Mouse (Mus musculus) ovary, postnatal 36 days (tissue): Measurements from ENCODE around the gene Cnp.
"Not testable (repeated sequence)": the region's sequence is repeated elsewhere in the genome, so short reads cannot be mapped to it uniquely, and the experiment has no call there.

ENCODE experiments used
- DNase-seq: peaks from one replicate; pipeline ENCODE4 v3.0.0; 2022; ENCODE audit warnings: low spot score, mixed read lengths

Gene Cnp

DNA sequence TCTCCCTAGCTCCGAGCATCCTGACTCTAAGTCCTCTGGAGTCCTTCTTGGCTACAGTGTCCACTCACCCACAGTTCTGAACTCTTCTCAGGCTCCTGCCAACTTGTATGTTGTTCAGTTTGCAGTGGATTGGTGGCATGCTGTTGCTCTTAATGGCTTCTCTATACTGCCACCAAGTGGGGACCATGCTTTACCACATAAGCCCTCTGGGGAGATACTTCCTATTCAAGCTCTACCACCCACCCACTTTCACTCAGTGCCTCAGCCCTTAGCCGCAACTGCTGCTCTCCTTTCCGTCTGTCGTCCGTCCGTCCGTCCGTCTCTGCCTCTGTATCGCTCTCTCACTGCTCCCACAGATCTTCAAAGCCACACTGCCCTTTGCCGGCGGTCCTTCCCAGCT, 19.1 kb upstream of the Cnp start:
- DNase-seq = peak; percentile 47

DNA sequence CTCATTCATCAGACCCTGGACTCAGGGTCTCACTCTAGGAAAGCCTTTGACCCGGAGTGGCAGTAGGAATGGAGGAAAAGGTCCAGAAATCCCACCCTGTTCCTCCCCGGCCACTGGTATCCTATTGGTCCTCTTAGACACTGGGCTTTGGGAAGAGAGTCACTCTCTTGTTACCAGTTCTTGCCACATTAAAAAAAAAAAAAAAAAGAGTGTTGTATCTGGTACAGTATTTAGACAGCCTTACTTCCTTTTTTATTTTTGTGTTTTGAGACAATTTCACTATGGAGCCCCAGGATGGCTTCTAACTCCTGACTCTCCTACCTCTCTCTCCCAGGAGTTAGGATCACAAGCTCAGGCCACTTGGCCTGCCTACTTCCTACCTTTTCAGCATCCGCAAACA, 17.1 kb upstream of the Cnp start:
- no peak for DNase-seq

DNA sequence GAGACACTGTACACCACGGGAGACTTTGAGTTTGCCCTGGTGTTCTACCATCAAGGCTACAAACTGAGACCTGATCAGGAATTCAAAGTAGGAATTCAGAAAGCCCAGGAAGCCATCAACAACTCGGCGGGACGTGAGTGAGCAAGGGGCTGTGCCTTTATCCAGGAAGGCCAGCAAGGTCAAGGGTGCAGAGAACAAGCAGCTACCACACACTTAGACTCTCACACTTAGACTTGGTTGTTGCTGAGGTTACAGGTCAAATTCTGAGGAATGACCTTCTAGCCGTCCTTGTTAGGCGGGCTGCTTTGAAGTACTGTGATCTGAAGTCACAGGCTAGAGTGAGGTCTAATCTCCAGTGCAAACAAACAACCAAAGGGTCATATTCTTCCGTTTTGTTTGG, 15.2 kb upstream of the Cnp start:
- DNase-seq = no peak

DNA sequence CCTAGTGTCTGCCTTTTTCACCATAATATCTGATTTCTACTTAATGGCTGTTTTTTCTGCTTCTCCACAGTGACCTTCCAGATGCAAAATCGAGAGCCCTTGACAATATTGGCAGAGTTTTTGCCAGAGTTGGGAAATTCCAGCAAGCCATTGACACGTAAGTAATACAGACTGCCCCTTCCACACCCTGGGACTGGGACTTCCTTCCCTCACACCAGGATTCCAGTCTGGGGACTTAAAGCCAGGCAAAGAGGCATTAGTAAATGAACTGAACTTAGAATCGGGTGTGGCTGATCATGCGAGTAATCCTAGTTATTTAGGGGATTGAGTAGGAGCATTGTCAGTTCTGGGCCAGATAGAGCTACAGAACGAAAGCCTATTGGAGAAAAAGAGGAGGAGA, 13.0 kb upstream of the Cnp start:
- no peak for DNase-seq

- no peak for DNase-seq
Measured at GRCm38 (mm10) chr11:100564297-100564696, 10.4 kb upstream of the Cnp start.

- no peak for DNase-seq
Measured at GRCm38 (mm10) chr11:100564703-100565102, 10.0 kb upstream of the Cnp start.

GRCm38 (mm10) chr11:100567229-100567628, 7.5 kb upstream of the Cnp start:
- DNase-seq = no peak

DNA sequence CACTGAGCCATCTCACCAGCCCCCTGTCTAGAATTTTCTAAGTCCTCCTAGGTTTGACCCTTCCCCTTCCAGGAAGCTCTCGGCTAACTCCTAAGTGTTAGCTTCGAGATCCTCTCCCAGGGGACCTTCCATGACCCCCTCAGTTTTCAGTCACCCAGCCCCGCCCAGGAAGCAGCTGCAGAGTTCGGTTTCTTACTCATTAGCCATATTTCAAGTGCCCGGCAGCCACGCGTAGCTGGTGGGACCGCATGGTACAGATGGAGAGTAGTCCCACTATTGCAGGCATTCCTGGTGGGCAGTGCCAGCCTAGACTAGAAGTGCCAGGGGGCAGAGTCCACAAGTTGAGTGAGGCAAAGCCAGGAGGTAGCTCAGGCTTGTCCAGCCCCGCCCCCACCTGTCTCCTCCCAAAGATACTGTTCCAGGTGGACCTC, 6.9 kb upstream of the Cnp start:
- no peak for DNase-seq

- DNase-seq = no peak
Measured at GRCm38 (mm10) chr11:100568692-100569091, 6.0 kb upstream of the Cnp start.

DNA sequence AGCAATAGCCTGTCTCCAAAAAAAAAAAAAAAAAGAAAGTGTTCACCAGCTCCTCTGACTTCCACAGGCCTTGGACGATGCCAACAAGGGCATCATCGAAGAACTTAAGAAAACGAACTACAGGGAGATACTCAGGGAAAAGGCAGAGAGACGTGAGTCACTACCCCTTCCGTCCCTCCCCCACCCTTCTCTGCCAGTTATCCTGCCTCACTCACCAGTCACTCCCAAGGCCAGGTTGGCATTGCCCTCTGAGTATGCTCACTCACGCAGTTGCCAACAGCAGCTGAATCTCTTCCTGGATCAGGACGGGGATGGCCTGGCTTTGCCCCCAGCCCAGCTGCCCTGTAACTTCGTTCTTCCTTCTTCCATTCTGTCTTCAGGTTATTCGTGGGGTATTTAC, 4.9 kb upstream of the Cnp start:
- no peak for DNase-seq

- peak; percentile 46 for DNase-seq
Measured at GRCm38 (mm10) chr11:100570430-100571201, 4.1 kb upstream of the Cnp start.

GRCm38 (mm10) chr11:100571202-100571567, 3.5 kb upstream of the Cnp start:
- no peak for DNase-seq

DNA sequence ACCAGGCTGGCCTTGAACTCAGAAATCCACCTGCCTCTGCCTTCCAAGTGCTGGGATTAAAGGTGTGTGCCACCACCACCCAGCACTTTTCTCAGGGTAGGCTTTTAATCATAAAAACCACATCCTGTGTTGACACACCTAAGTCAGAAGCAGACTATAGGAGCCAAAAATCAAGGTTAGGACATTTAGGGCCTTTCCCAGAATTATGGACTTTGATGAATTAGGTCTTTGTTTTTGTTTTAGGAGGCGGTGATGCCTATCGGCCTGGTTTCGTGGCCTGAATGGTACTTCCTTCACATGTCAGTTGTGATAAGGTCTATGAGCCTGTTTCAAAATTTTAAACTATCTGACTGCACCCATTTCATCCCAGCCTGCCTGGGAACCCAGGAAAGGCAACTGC, 516 bp upstream of the Cnp start:
- DNase-seq = no peak

- DNase-seq = no peak
Measured at GRCm38 (mm10) chr11:100575484-100575855, 766 bp downstream of the Cnp start.

DNA sequence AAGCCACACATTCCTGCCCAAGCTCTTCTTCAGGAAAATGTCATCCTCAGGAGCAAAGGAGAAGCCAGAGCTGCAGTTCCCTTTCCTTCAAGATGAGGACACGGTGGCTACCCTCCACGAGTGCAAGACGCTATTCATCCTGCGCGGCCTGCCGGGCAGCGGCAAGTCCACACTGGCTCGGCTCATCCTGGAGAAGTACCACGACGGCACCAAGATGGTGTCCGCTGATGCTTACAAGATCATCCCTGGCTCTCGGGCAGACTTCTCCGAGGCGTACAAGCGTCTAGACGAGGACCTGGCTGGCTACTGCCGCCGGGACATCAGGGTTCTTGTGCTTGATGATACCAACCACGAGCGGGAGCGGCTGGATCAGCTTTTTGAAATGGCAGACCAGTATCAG, 1.6 kb downstream of the Cnp start:
- DNase-seq = no peak

DNA sequence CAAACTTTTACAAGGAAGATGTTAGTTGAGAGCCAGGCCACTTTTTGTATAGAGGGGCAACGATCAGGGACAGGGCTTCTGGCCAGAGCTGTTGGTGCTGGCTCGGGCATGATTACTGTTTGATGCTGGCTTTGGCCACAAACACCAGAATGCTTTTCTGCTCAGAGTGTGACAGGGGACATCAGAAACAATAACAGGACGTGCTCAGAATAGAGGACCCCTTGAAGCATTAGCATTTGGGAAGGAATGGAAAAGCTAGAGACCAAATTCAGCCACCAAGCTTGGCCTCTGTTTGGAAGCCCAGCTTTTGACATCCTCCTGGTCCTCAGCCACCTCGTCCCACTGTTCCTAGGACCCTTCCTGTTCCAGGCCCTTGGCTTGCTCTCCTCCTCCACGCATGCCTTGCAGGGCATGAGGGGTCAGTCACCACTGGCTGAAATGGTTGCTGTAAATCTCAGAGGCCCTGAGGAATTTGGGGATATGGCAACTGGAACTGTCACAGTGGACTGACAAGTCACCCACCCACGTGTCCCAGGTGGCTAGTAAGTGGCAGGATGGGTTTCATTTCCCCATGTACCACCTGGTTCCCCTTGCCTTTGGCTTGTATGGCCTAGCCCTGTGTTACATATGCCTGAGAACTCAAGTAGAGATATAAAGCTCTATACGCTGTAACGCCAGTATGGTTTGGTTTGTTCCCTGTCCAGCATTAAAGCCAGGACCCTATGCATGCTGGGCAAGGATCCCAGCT, 3.3 kb downstream of the Cnp start:
- DNase-seq = no peak

- DNase-seq = no peak
Measured at GRCm38 (mm10) chr11:100579116-100579799, 4.6 kb downstream of the Cnp start.

GRCm38 (mm10) chr11:100580275-100580674, 5.6 kb downstream of the Cnp start:
- no peak for DNase-seq

DNA sequence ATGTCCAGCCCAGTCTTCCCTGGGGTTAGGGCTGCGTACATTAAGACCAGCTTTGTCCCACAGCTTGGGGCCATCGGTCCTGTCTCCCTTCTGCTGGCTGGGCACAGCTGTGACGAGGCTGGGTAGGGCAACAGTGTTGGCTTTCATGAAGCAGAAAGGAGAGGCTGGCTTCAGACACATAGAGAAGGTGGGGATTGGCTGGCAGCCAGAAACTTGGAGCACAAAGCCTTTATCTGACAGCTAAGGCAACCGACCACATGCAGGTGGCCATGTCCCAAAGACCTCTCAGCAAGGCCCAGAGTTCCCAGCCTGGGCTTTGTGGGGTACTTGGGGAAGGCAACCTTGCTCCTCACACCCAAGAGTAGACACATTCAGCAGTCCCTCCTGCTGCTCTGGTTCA, 7.1 kb downstream of the Cnp start:
- peak; percentile 39 for DNase-seq

DNA sequence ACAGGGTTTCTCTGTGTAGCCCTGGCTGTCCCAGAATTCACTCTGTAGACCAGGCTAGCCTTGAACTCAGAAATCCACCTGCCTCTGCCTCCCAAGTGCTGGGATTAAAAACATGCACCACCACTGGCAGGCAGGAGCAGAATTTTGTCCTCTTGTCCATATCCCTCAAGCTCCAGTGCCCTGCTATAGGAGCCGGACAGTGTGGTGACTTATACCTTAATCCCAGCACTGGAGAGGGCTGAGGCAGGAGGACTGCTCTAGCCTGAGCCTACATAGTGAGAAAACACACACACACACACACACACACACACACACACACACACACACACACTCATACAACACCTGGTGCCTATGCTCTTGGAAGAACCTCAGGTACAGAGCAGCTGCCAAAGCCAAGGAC, 7.7 kb downstream of the Cnp start:
- not testable (repeated sequence) for DNase-seq

DNA sequence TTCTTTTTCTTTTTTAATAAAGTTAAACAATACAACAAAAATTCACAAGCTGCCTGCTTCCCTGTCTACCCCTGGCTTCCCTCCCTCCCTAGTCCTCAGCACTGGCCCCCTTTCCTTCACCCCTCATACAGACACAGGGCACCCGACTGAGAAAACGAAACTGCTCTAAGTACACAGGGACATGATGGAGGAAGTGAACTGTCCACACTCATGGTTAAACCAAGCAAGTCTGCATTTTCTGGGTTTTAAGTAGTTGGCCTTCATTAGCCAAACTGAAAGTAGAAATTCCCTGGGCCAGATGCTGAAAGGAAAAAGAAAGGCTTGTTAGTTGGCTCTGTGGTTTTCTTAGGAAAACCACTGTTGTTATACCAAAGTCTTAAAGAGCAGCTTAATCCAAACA, 8.1 kb downstream of the Cnp start:
- no peak for DNase-seq

- no peak for DNase-seq
Measured at GRCm38 (mm10) chr11:100584561-100584961, 9.9 kb downstream of the Cnp start.

DNA sequence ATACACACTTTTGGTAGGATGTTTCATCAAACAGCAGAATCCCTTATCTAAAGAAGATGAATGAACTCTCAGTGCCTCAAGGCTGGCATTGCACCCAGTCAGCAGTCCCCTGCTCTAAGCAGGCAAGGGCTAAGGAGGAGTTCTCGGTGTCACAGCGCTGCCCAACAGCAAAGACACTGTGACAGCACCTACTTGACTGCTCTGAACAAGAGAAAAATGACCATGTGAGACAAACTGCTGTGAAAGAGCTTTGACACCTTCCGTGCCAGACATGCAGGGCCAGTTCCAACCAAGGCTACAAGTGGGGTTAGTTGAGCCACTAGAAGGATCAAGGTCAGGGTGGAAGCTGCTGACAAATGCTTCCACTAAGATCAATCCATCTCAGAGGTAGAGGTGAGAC, 10.4 kb downstream of the Cnp start:
- DNase-seq = no peak
